Comparison of ENCODE assay signal across 10 mouse cellular contexts in genomic region chr13:109985892-109986291, GRCm38 (mm10).
DNase-seq lines count a peak whose midpoint lies in the region; ATAC-seq and TF ChIP-seq lines count a peak whose summit lies in the region.
"Had no signal": no experiment of that assay in that cellular context is flagged by ENCODE, and none has a peak within 500 bp of the region (broad histone marks: within the 10 kb centered on the region; RNA-seq: fewer than 3 reads in every experiment).

No protein-coding gene starts in this region.

- no peak overlapping the region for H3K4me3 ChIP-seq in kidney, adult 2 months (ENCODE audit: insufficient read depth, low read depth, low read length)
- H3K4me3 ChIP-seq in kidney, embryonic 15.5 days (replicated peaks): no peak overlapping the region

- H3K27ac ChIP-seq in kidney, adult 2 months (ENCODE audit: insufficient read depth, low read depth, low read length): peak overlapping the region; percentile 52; the same call in 1 of the 2 replicates
- H3K27ac ChIP-seq in kidney, embryonic 15.5 days: no peak overlapping the region

- no peak overlapping the region for H3K9ac ChIP-seq in kidney, embryonic 15.5 days

- H3K4me1 ChIP-seq in kidney, adult 2 months (ENCODE audit: control insufficient read depth, insufficient read depth, low read length): no peaks in the 10 kb centered on the region
- H3K4me1 ChIP-seq in kidney, embryonic 15.5 days: no peaks in the 10 kb centered on the region

- TF ChIP-seq CTCF in kidney, adult 2 months (conservative IDR thresholded peaks at IDR 0.05; ENCODE audit: insufficient read depth, insufficient read length, low read depth, low read length): no peak
- no peak for TF ChIP-seq CTCF in brain, embryonic 14.5 days (IDR thresholded peaks at IDR 0.05; ENCODE audit: borderline replicate concordance, extremely low read depth, insufficient read depth, insufficient read length)

- no peak overlapping the region for H3K4me2 ChIP-seq in kidney, embryonic 15.5 days

- no peaks in the 10 kb centered on the region for H3K27me3 ChIP-seq in kidney, adult 2 months (replicated peaks; ENCODE audit: control insufficient read depth, insufficient read depth, low read length)
- H3K27me3 ChIP-seq in kidney, embryonic 15.5 days: no peaks in the 10 kb centered on the region

- no peaks in the 10 kb centered on the region for H3K9me3 ChIP-seq in kidney, embryonic 15.5 days (replicated peaks)

- 49% methylated on average over 5 of the region's 5 CpGs for WGBS in kidney, adult 2 months
- 73% methylated on average over 5 of the region's 5 CpGs for WGBS in kidney, embryonic 15.5 days

- peak; percentile 79 for DNase-seq in kidney, adult 2 months
- peak; percentile 29 for DNase-seq in brain, embryonic 14.5 days (ENCODE audit: low read depth)
- peak; percentile 74 to 82 for DNase-seq in heart, postnatal 10 days
- DNase-seq in lung, postnatal 10 days: peak; percentile 73
- DNase-seq in liver: no peak
- no peak for DNase-seq in layer of hippocampus, postnatal 25 days (ENCODE audit: extremely low spot score in 1 of 2, low spot score in 1 of 2)
- no peak for DNase-seq in layer of hippocampus, adult 11-12 months (ENCODE audit: low spot score)
- DNase-seq: cerebellum, postnatal 36 days; right cerebral cortex, adult 18-20 months had no signal

- intact Hi-C loops in heart, postnatal 10 days (cut with DNase I): no loop called here

- no peak for ATAC-seq in kidney, embryonic 15.5 days (replicated peaks; ENCODE audit: low FRiP score)

- no peaks in the 10 kb centered on the region for H3K36me3 ChIP-seq in kidney, adult 2 months (ENCODE audit: control insufficient read depth, insufficient read depth, low read length)
- H3K36me3 ChIP-seq in kidney, embryonic 15.5 days: no peaks in the 10 kb centered on the region

- no peak for TF ChIP-seq POLR2A in kidney, adult 2 months (IDR thresholded peaks at IDR 0.05; ENCODE audit: low read depth, low read length)
- TF ChIP-seq POLR2A in brain, embryonic 14.5 days (IDR thresholded peaks at IDR 0.05; ENCODE audit: borderline replicate concordance, extremely low read depth, insufficient read depth, insufficient read length, poor library complexity, severe bottlenecking): no peak

Comparison
In these comparisons a context has a peak if more than half of its experiments do, and no peak if none do; other contexts are left out.
1. DNase-seq: peak in kidney, adult 2 months (single experiment), brain, embryonic 14.5 days (single experiment), heart, postnatal 10 days (2 of 2) and lung, postnatal 10 days (single experiment); none in liver (single experiment), layer of hippocampus, postnatal 25 days (0 of 2) and layer of hippocampus, adult 11-12 months (single experiment).